In the genomic region with DNA sequence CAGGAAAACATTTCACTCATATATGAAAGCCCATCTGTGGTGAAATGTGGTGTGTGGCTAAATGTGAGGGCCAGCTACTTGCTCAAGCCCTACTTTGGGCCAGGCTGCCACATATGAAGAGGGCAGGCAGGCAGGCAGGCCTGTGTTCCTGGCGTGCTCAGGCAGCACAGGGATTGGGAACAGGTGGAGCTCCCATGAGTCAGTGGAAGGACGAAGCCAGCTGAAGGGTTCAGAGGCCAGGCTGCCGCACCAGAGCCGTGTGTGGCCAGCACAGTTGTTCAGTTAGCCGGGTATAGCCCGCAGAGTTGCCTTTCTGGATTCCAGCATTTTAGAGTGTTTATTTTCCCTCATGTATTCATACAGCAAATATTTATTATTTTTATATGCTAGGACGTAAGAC, we compare ENCODE assay signal across 16 mouse cellular contexts.
"Had no signal": no experiment of that assay in that cellular context is flagged by ENCODE, and none has a peak within 500 bp of the region (broad histone marks: within the 10 kb centered on the region; RNA-seq: fewer than 3 reads in every experiment).

No protein-coding gene starts in this region.

- H3K9ac ChIP-seq: neural tube, embryonic 13.5 days; neural tube, embryonic 15.5 days; stomach, embryonic 15.5 days had no signal

- H3K4me3 ChIP-seq: neural tube, embryonic 13.5 days; neural tube, embryonic 15.5 days; stomach, embryonic 15.5 days had no signal

- H3K9me3 ChIP-seq: neural tube, embryonic 13.5 days; neural tube, embryonic 15.5 days; stomach, embryonic 15.5 days had no signal

- H3K36me3 ChIP-seq: neural tube, embryonic 13.5 days; neural tube, embryonic 15.5 days; stomach, embryonic 15.5 days had no signal

- H3K4me2 ChIP-seq: neural tube, embryonic 13.5 days; neural tube, embryonic 15.5 days; stomach, embryonic 15.5 days had no signal

- H3K4me1 ChIP-seq: stomach, embryonic 15.5 days had no signal

- H3K27ac ChIP-seq: neural tube, embryonic 13.5 days; neural tube, embryonic 15.5 days; stomach, embryonic 15.5 days; stomach, postnatal 0 days had no signal

- DNase-seq: retina, postnatal 1 day; right cerebral cortex, adult 18-20 months; right cerebral cortex, postnatal 14 days; right cerebral cortex, postnatal 25 days; right cerebral cortex, postnatal 4 days; spleen, adult 18-20 months; thymus, adult 18-20 months; thymus, adult 2 months; thymus, postnatal 14 days; thymus, postnatal 25 days; thymus, postnatal 36 days; thymus, postnatal 4 days had no signal
